Mouse (Mus musculus): ENCODE measurements around the gene Entpd6. TPM values are rescaled to one million over a fixed set of nuclear protein-coding genes. Genes with fewer than 3 reads are reported as not detected.

Entpd6 gene
- polyA plus RNA-seq (2012; fragmentation: generic; extraction: Trizol), result 1 to 10 TPM; 8.2 to 9.0 TPM

GRCm38 (mm10) chr2:150748854-150749253 is at the start of gene Entpd6:
Gene Entpd6, plus strand, starts transcription at chr2:150749042.

GRCm38 (mm10) chr2:150786251-150787180 is 37.7 kb downstream of the Entpd6 start, which contains the start of gene Pygb:
Gene Pygb, plus strand, starts transcription at chr2:150786735.

Other genes with a start within 250 kb of the Entpd6 start
- not detected for gene Cst7, start 178.6 kb upstream of the Entpd6 start, polyA plus RNA-seq (2012; fragmentation: generic; extraction: Trizol)
- 10 to 100 TPM in 1 of 2 experiments, 1 to 10 TPM in 1; 2.5 to 15.7 TPM for gene Apmap, start 140.5 kb upstream of the Entpd6 start, polyA plus RNA-seq (2012; fragmentation: generic; extraction: Trizol)
- gene Acss1, start 80.5 kb upstream of the Entpd6 start, polyA plus RNA-seq (2012; fragmentation: generic; extraction: Trizol), result not detected
- not detected for gene Vsx1, start 59.7 kb upstream of the Entpd6 start, polyA plus RNA-seq (2012; fragmentation: generic; extraction: Trizol)
- gene Pygb, start 37.7 kb downstream of the Entpd6 start, polyA plus RNA-seq (2012; fragmentation: generic; extraction: Trizol), result 10 to 100 TPM; 17.5 to 58.5 TPM
- 10 to 100 TPM; 54.2 to 67.4 TPM for gene Abhd12, start 155.7 kb downstream of the Entpd6 start, polyA plus RNA-seq (2012; fragmentation: generic; extraction: Trizol)
- 1 to 10 TPM; 5.8 to 6.9 TPM for gene Gins1, start 156.4 kb downstream of the Entpd6 start, polyA plus RNA-seq (2012; fragmentation: generic; extraction: Trizol)

Measured in C3H10T1/2 (cell line).